Mouse (Mus musculus) olfactory bulb, adult 2 months (tissue): Measurements from ENCODE around the gene 1700034I23Rik. TPM values are rescaled to one million over a fixed set of nuclear protein-coding genes. Genes with fewer than 3 reads are reported as not detected.
"Not testable (repeated sequence)": the region's sequence is repeated elsewhere in the genome, so short reads cannot be mapped to it uniquely, and the experiment has no call there.

Experiments used
- H3K27ac ChIP-seq: fragments of 200-500 bp; 2 replicates; pipeline ENCODE4 v1.5.1; 2012; ENCODE audit warnings: low read depth, low read length; ENCODE audit not compliant: insufficient read depth
- H3K4me1 ChIP-seq: fragments of 200-500 bp; 2 replicates; pipeline ENCODE4 v1.6.1; 2012; ENCODE audit warnings: low read length; ENCODE audit not compliant: control insufficient read depth, insufficient read depth
- H3K4me3 ChIP-seq: fragments of 200-500 bp; 2 replicates; pipeline ENCODE4 v1.5.1; 2012; ENCODE audit warnings: mild to moderate bottlenecking, low read depth, low read length, moderate library complexity; ENCODE audit not compliant: insufficient read depth
- CTCF ChIP-seq: fragments of 200-500 bp; IDR thresholded peaks from 2 replicates; pipeline ENCODE4 v1.5.1; 2012; ENCODE audit warnings: low read depth, mild to moderate bottlenecking, low read length, moderate library complexity; ENCODE audit not compliant: insufficient read depth
- POLR2A ChIP-seq: fragments of 200-500 bp; IDR thresholded peaks from 2 replicates; pipeline ENCODE4 v1.6.1; 2012; ENCODE audit warnings: mild to moderate bottlenecking, low read depth, low read length, moderate library complexity; ENCODE audit not compliant: insufficient read depth
- WGBS: fragments of 180-500 bp; shearing (Covaris S2); methylation state at CpG from one replicate; pipeline ENCODE4 v1.1.7; 2018; 5-methylcytosine and 5-hydroxymethylcytosine counted together
- polyA plus RNA-seq: library from polyadenylated mRNA; stranded (reverse); fragments of >200 nt; gene quantifications from 2 replicates; pipeline ENCODE4 v1.2.4, GENCODE M21; 2012; ENCODE audit warnings: low replicate concordance; ENCODE audit not compliant: missing spikeins, insufficient read depth, insufficient read length

Gene 1700034I23Rik
- not detected in 2 replicates for polyA plus RNA-seq

DNA sequence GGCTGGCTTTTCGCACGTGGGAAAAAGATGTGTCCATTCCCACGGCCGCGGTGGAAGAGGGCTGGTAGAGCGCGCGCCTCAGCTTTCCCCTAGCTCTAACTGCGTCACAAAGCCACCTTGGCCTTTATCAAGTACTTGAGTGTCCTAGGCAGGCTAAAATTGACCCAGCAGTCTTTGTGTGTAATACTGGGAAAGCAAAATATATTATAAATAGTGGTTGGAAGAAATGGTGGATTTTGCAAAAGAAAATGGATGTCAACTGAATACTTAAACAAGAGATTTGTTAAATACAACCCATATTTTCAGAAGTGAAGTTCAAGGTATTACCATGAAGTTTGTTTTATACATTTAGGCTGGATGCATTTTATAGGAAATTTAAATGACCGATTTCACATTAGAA, at the start of gene 1700034I23Rik:
Gene 1700034I23Rik, minus strand, starts transcription at position 101 of the 400 bp plus-strand sequence.
- H3K27ac ChIP-seq, H3K4me3 ChIP-seq, H3K4me1 ChIP-seq: not testable (repeated sequence)
- WGBS = 98% methylated on average over 8 of the region's 10 CpGs

DNA sequence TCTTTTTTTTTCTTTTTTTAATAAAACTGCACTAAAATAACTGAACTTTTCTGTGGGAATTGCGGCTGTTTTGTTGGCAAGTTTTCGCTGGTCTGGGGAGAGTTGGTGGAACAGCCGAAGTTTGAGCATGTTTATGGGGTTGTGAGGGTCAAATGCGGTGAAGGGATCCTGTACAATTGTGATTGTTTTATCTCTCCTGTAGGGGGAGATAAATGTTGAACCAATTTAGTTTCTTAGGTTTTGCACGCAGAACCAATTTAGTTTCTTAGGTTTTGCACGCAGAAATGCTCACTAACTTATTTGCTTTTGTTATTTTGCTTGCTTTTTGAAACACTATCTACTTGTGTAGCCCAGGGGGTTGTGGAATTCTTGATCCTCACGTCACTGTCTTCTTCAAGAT, 49.0 kb upstream of the 1700034I23Rik start:
- no peak for TF ChIP-seq POLR2A
- TF ChIP-seq CTCF = no peak
- 10% methylated on average over 7 of the region's 7 CpGs for WGBS
- Histone ChIP-seq H3K27ac (no peak overlapping the region), H3K4me3 (no peak overlapping the region), H3K4me1 (peaks cover 6% of the 10 kb centered on the region; the same call in 1 of the 2 replicates)

DNA sequence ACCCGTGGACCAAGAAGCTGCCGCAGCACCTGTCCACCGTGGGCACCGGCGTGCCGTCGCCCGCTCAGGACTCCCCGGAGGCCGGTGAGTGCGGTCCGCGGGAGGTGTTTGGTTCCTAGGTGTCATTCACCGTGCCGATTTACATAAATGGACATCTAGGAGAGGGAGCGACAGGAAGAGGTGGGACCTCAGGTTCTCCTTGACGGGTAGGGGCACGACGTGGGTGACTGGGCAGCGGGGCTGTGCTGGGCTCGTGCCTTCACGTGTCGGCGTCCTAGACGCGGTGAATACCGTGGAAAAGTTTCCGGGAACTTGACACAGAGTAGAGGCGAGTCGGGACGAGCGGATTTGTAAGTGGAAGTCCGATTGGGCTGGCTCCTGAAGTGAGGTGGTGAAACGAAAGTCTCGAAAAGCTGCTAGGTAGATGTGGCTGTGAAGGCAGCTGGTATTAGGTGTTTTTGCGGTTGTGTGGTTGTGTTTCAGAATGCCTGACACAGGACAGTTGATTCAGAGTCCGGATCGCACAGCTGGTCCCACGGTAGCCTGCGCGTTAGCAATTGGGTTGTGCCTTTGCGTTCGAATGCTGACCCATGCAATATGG, 48.4 kb upstream of the 1700034I23Rik start:
- TF ChIP-seq POLR2A (no peak), CTCF (no peak)
- peaks cover 6% of the 10 kb centered on the region; the same call in 1 of the 2 replicates for H3K4me1 ChIP-seq
- under 1% methylated on average over 43 of the region's 43 CpGs for WGBS
- H3K27ac ChIP-seq = no peak overlapping the region
- peak overlapping the region; percentile 92 for H3K4me3 ChIP-seq

DNA sequence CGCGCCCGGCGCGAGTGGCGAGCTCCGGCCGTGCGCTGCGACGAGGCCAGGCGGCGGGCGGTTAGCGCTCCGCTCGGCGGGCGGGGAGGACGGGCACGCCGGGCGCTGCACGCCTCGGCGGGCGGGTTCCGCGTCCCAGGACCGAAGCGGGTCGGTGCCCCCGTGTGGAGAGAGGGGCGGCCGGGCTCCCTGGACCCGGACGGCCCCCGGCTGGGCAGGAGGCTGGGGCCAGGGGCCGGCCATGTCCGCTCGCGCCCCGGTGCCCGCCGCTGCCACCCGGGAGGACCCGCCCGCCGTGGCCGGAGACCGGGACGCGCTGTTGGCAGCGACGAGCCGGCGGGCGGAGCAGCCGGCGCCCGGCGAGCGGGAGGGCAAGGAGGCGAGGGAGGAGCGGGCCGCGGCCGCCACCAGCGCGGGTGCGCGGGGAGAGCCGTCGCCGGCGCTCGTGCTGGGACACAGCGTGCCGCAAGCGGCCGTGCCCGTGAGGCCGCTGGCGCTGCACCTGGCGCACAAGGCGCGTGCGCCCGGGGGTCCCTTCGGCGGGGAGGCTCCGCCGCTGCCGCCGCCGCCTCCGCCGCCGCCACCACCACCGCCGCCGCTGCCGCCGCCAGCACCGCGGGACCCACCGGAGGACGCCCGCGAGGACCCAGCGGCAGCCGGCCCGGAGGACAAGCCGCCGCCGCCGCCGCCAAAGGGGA, 47.7 kb upstream of the 1700034I23Rik start:
- no peak for TF ChIP-seq CTCF
- no peak for TF ChIP-seq POLR2A
- peaks cover 6% of the 10 kb centered on the region; the same call in 1 of the 2 replicates for H3K4me1 ChIP-seq
- under 1% methylated on average over 116 of the region's 118 CpGs for WGBS
- no peak overlapping the region for H3K27ac ChIP-seq
- peak overlapping the region; percentile 92 for H3K4me3 ChIP-seq

DNA sequence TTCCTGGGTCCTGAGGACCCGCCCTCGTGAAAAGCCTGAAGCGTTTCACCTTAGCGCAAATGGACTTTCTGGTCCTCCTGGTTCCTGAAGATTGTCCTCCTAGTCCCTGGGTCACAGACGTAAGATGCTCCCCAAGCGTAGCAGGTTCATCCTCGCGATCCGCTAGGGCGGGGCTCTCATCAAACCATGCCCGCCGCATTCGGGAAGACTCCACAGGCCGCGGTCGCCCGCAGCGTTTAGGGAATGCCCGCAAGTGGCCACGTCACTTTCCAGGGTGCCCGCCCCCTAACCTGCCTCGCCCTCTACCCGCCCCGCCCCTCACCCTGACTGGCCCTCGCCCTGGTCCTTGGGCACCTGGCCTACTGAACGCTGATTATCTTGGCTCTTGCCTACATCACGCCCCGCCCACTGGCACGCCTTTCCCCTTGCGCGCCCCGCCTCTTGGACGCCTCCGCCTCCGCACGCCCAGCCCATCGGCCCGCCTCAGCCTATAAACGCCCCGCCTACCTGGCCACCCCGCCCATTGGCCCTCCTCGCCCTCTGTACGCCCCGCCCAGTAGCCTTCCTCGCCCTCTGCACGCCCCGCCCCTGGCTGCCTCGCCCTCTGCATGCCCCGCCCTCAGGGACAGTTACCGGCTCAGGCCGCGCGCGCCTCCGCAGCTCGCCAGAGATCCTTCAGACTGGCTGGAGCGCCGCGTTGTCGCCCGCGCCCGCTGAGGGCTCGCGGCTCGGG, 47.0 kb upstream of the 1700034I23Rik start, which contains the start of gene Larp1b:
Gene Larp1b, plus strand, starts transcription at position 659 of the 733 bp plus-strand sequence.
- WGBS = under 1% methylated on average over 66 of the region's 66 CpGs
- peak within 1 kb of the TSS; percentile 92 for H3K4me3 ChIP-seq
- peaks cover 6% of the 10 kb centered on the region; the same call in 1 of the 2 replicates for H3K4me1 ChIP-seq
- no peak for TF ChIP-seq CTCF
- peak; percentile 37; the same call in 1 of the 2 replicates for TF ChIP-seq POLR2A
- H3K27ac ChIP-seq = no peak within 1 kb of the TSS

DNA sequence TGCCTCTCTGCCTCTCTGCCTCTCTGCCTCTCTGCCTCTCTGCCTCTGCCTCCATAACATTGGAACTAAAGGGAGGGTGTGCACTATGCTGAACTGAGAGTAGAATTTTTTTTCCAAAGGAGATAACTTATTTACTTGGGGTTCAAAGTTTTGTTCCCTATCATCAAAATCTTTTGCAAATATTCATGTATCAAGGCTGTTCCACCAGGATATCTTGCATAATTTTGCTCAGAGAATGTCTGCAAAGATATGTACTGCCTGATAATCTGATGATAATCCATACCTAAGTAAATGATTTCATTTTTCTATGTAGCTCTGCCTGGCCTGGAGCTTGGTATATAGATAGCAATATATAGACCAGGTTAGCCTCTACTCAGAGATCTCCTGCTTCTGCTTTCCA, 36.7 kb upstream of the 1700034I23Rik start:
- TF ChIP-seq CTCF (no peak), POLR2A (no peak)
- Histone ChIP-seq H3K4me3 (no peak overlapping the region), H3K4me1 (no peaks in the 10 kb centered on the region)

DNA sequence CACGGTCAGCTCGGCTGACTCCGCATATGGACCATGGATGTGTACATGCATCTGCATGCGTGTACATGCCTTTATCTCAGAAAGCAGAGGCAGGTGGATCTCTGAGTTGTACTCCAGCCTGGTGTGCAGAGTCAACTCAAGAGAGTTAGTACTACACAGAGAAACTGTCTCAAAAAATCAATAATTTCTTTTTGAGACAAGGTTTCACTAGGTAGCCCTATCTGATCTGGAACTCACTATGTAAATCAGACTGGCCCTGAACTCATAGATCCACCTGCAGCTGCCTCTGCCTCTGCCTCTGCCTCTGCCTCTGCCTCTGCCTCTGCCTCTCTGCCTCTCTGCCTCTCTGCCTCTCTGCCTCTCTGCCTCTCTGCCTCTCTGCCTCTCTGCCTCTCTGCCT, 36.2 kb upstream of the 1700034I23Rik start:
- TF ChIP-seq CTCF (no peak), POLR2A (no peak)
- no peaks in the 10 kb centered on the region for H3K4me1 ChIP-seq
- H3K4me3 ChIP-seq = no peak overlapping the region
- H3K27ac ChIP-seq = no peak overlapping the region
- 99% methylated on average over 4 of the region's 4 CpGs for WGBS

More for the DNA sequence above, 36.7 kb upstream of the 1700034I23Rik start:
- H3K27ac ChIP-seq = no peak overlapping the region

DNA sequence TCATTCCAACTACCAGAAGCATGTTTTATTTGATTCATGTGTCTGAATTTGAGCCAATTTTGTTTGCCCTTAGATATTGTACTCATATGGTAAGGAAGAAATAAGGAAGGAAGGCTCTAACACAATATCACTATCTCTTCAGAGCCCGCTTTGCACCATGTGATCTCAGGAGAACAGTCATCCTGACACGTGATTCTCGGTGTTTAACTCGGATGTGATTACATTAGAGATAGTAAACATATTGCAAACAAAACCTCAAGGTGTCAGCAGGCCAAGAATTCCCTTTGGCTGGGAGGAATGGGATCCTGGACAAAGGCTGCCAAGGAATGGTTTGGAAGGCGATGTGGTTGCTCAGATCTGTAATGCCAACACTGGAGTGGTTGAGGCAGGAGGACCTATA, 35.8 kb upstream of the 1700034I23Rik start:
- H3K4me3 ChIP-seq = no peak overlapping the region
- H3K27ac ChIP-seq = no peak overlapping the region
- 89% methylated on average over 5 of the region's 5 CpGs for WGBS
- TF ChIP-seq CTCF (no peak), POLR2A (no peak)
- H3K4me1 ChIP-seq = no peaks in the 10 kb centered on the region

DNA sequence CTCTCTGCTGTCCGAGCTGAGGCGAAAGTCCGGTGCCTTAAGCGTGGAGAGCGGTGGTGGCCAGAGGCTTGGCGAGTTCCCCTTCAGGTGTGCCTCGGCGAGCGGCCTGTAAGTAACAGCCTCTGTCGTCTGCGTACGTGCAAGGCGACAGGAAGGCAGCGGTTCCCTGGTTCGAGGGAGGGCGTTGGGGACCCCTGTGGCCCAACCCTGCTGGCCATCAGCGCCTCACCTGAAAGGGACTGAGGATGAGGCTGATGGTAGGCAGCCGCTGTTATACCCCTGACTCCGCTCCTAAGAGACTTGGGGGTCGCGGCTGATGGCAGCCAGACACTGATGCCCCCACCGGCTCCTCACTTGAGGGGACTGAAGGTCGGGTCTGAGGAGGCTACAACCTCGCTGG, 8.0 kb downstream of the 1700034I23Rik start:
- H3K27ac ChIP-seq, H3K4me1 ChIP-seq: not testable (repeated sequence)
- under 1% methylated on average over 22 of the region's 24 CpGs for WGBS
- H3K4me3 ChIP-seq = peak overlapping the region; percentile 98
